Mouse (Mus musculus): ENCODE data around the gene Cish. TPM values are rescaled to one million over a fixed set of nuclear protein-coding genes. Genes with fewer than 3 reads are reported as not detected.
"Not testable (repeated sequence)": the region's sequence is repeated elsewhere in the genome, so short reads cannot be mapped to it uniquely, and the experiment has no call there.

Gene Cish
- polyA plus RNA-seq, 1 experiment from 2014 or later: 6.5 TPM

DNA sequence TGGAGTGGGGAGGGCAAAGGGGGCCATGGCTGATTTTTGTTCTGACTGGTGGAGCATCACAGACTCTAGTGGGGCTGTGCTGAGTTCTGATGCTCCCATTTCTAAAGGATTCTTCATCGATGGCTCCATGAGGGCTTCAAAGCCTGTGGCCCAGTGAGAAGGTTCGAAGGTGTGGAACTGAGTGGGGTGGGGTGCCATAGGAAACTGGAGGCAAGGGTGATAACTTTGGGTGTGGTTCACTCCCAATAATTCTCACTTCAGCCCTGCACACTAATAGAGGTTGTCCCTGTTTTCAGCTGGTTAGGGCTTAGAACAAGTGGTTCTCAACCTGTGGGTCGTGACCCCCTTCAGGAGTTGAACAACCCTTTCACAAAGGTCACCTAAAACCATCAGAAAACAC, 8.6 kb downstream of the Cish start:
- H3K4me2 ChIP-seq (ENCODE audit: low read depth, low read length, severe bottlenecking): no peak overlapping the region
- WGBS: 89% methylated on average over 3 of the region's 3 CpGs
- H3K27me3 ChIP-seq (ENCODE audit: control insufficient read depth, insufficient read depth, low read length): no peaks in the 10 kb centered on the region
- H3K9ac ChIP-seq (ENCODE audit: low read length): no peak overlapping the region
- no peaks in the 10 kb centered on the region for H3K4me1 ChIP-seq (replicated peaks; ENCODE audit: control insufficient read depth, insufficient read depth, low read length)
- H3K36me3 ChIP-seq (ENCODE audit: control insufficient read depth, insufficient read depth, low read length): no peaks in the 10 kb centered on the region
- ATAC-seq (replicated peaks; ENCODE audit: low FRiP score) (no peak), DNase-seq (ENCODE audit: low spot score) (no peak)
- H3K27ac ChIP-seq (ENCODE audit: low read depth, low read length): no peak overlapping the region
- H3K9me3 ChIP-seq (ENCODE audit: control insufficient read depth, low read length): no peaks in the 10 kb centered on the region
- H3K4me3 ChIP-seq (ENCODE audit: low read depth, low read length): no peak overlapping the region

DNA sequence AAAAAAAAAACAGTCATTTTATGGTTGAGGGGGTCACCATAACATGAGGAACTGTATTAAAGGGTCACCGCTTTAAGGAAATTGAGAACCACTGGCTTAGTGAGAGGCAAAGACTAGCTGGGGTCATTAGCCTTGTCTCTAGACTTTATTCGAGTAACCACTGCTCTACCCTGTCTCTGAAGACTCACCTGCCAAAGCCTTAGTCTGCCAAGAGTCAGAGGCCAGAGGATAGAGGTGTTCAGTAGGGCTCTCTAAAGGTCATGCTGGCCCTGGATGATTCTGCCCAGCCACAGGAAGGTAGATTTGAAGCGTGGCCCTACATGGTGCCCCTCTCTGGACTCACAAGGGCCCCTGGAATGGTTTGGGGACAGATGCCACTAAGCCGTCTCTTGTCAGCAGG, 9.2 kb downstream of the Cish start:
- 82% methylated on average over 4 of the region's 4 CpGs for WGBS
- no peak overlapping the region for H3K27ac ChIP-seq (ENCODE audit: low read depth, low read length)
- H3K9me3 ChIP-seq (ENCODE audit: control insufficient read depth, low read length): no peaks in the 10 kb centered on the region

DNA sequence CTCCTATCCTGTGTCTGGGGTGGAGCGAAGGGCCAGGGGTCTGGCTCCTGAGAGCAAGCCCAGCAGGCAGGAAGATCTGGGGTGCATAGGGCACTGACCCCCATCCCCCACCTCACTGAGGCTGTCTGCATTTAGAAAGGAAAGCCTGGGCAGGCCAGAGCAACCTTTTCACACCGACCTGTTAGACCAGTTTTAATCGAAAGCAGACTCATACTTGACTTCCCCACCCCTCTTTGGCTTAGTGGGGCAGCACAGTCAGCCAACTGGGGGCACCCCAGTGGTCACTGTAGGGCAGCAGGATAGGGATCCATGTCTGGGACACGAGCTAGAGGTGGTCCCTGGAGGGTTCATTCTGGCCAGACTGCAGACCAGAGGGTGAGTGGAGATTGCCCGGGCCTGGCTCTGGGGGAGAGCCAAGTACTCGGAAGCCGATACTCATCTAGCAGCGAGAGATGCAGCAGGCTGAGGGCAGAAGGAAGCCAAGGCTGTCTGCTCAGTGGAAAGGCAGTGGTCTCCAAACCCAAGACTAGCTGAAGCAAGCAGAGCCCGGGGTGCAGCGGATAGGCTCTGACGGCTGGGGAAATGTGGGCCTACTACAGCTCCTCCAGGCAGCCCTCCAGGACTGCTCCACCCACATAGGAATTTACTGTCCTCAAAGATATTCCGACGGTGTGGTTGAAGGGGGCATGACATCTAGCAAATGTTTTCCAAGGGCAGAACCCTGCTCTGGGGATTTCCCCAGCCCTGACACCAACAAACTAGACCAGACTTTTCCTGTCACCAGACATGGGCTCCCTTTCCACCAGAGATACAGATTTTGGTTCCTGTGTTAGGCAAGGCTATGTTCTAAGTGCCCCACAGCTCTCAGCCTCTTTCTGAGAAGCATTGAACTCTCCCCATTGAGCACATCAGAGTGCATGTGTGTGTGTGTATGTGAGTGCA, 10.0 kb downstream of the Cish start:
- no peak overlapping the region for H3K27ac ChIP-seq (ENCODE audit: low read depth, low read length)
- no peak overlapping the region for H3K4me3 ChIP-seq (ENCODE audit: low read depth, low read length)
- H3K9ac ChIP-seq (ENCODE audit: low read length): no peak overlapping the region
- H3K9me3 ChIP-seq (ENCODE audit: control insufficient read depth, low read length): no peaks in the 10 kb centered on the region
- no peak for DNase-seq (ENCODE audit: low spot score)
- no peaks in the 10 kb centered on the region for H3K36me3 ChIP-seq (ENCODE audit: control insufficient read depth, insufficient read depth, low read length)
- H3K4me2 ChIP-seq (ENCODE audit: low read depth, low read length, severe bottlenecking): no peak overlapping the region
- H3K4me1 ChIP-seq (replicated peaks; ENCODE audit: control insufficient read depth, insufficient read depth, low read length): no peaks in the 10 kb centered on the region
- ATAC-seq (replicated peaks; ENCODE audit: low FRiP score): no peak
- H3K27me3 ChIP-seq (ENCODE audit: control insufficient read depth, insufficient read depth, low read length): no peaks in the 10 kb centered on the region
- WGBS: 71% methylated on average over 13 of the region's 13 CpGs

More for the DNA sequence above, 9.2 kb downstream of the Cish start:
- no peaks in the 10 kb centered on the region for H3K4me1 ChIP-seq (replicated peaks; ENCODE audit: control insufficient read depth, insufficient read depth, low read length)
- no peak overlapping the region for H3K9ac ChIP-seq (ENCODE audit: low read length)
- no peaks in the 10 kb centered on the region for H3K36me3 ChIP-seq (ENCODE audit: control insufficient read depth, insufficient read depth, low read length)
- H3K4me3 ChIP-seq (ENCODE audit: low read depth, low read length): no peak overlapping the region
- no peaks in the 10 kb centered on the region for H3K27me3 ChIP-seq (ENCODE audit: control insufficient read depth, insufficient read depth, low read length)
- no peak overlapping the region for H3K4me2 ChIP-seq (ENCODE audit: low read depth, low read length, severe bottlenecking)
- DNase-seq (ENCODE audit: low spot score) (no peak), ATAC-seq (replicated peaks; ENCODE audit: low FRiP score) (no peak)

DNA sequence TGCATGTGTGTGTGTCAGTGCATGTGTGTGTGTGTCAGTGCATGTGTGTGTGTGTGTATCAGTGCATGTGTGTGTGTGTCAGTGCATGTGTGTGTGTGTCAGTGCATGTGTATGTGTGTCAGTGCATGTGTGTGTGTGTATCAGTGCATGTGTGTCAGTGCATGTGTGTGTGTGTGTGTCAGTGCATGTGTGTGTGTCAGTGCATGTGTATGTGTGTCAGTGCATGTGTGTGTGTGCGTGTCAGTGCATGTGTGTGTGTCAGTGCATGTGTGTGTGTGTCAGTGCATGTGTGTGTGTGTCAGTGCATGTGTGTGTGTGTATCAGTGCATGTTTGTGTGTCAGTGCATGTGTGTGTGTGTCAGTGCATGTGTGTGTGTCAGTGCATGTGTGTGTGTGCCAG, 10.8 kb downstream of the Cish start:
- not testable (repeated sequence) for DNase-seq (ENCODE audit: low spot score); H3K9me3 ChIP-seq (ENCODE audit: control insufficient read depth, low read length)

DNA sequence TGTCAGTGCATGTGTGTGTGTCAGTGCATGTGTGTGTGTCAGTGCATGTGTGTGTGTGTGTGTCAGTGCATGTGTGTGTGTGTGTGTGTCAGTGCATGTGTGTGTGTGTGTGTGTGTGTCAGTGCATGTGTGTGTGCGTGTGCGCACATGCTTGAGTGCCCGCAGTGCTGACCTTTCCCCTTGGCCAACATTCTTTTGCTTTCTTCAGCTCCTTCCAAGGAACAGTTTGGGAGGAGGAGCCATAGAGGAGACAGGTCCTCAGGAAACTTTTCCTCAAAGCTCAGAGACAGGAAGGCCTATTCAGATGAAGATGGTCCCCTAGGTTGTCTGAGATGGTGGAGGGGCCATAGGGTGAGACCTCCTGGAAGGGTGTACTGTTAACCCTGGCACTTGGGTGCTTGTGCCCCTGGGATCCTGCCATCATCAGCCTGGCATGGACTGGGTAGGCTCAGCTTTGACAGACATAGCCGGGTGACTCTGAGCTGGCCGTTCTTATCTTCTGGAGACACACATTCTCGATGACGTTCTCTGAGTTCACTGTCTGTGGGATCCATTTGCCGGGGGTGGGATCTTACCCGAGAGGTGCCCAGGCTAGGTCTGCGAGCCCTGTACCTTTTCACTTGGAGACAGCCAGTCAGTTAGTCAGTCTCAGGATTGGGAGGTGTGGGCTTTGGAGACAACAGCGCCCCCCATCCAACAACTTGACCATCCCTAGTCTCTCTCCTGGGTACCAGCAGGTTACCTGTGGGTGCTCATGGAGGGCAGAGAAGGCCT, 11.5 kb downstream of the Cish start:
- no peak overlapping the region for H3K4me2 ChIP-seq (ENCODE audit: low read depth, low read length, severe bottlenecking)
- no peak overlapping the region for H3K9ac ChIP-seq (ENCODE audit: low read length)
- no peaks in the 10 kb centered on the region for H3K27me3 ChIP-seq (ENCODE audit: control insufficient read depth, insufficient read depth, low read length)
- H3K4me3 ChIP-seq (ENCODE audit: low read depth, low read length): no peak overlapping the region
- no peaks in the 10 kb centered on the region for H3K4me1 ChIP-seq (replicated peaks; ENCODE audit: control insufficient read depth, insufficient read depth, low read length)
- 90% methylated on average over 11 of the region's 11 CpGs for WGBS
- ATAC-seq (replicated peaks; ENCODE audit: low FRiP score): no peak
- no peaks in the 10 kb centered on the region for H3K36me3 ChIP-seq (ENCODE audit: control insufficient read depth, insufficient read depth, low read length)
- no peak overlapping the region for H3K27ac ChIP-seq (ENCODE audit: low read depth, low read length)
- no peak for DNase-seq (ENCODE audit: low spot score)
- H3K9me3 ChIP-seq (ENCODE audit: control insufficient read depth, low read length): no peaks in the 10 kb centered on the region

More for the DNA sequence above, 10.8 kb downstream of the Cish start:
- not testable (repeated sequence) for H3K4me3 ChIP-seq (ENCODE audit: low read depth, low read length); H3K27ac ChIP-seq (ENCODE audit: low read depth, low read length); H3K36me3 ChIP-seq (ENCODE audit: control insufficient read depth, insufficient read depth, low read length); H3K9ac ChIP-seq (ENCODE audit: low read length); H3K4me2 ChIP-seq (ENCODE audit: low read depth, low read length, severe bottlenecking); H3K4me1 ChIP-seq (replicated peaks; ENCODE audit: control insufficient read depth, insufficient read depth, low read length); ATAC-seq (replicated peaks; ENCODE audit: low FRiP score); H3K27me3 ChIP-seq (ENCODE audit: control insufficient read depth, insufficient read depth, low read length)
- WGBS: 93% methylated on average over 1 of the region's 1 CpGs

DNA sequence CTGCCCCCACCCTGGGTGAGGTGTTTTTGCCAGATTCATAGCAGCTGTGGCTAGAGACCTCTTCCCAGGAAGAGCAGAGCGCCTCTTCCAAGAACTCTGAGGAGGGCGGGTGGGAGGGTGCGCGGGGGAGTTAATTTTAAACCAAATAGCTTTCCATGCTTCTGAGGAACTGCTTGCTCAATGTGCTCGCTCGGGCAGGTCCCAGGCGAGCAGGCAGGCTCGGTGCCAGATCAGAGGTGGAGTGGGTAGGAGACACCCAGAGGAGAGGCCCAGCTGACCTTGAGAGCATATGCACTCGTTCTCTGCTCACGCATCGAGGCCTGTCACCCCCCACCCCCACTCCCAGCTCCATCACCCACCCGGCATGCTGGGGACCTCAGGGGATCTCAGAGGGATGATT, 12.1 kb downstream of the Cish start:
- H3K9me3 ChIP-seq (ENCODE audit: control insufficient read depth, low read length): no peaks in the 10 kb centered on the region
- H3K4me1 ChIP-seq (replicated peaks; ENCODE audit: control insufficient read depth, insufficient read depth, low read length): no peaks in the 10 kb centered on the region
- ATAC-seq (replicated peaks; ENCODE audit: low FRiP score) (no peak), DNase-seq (ENCODE audit: low spot score) (no peak)
- 89% methylated on average over 12 of the region's 12 CpGs for WGBS
- H3K27me3 ChIP-seq (ENCODE audit: control insufficient read depth, insufficient read depth, low read length): no peaks in the 10 kb centered on the region
- no peak overlapping the region for H3K9ac ChIP-seq (ENCODE audit: low read length)
- H3K4me2 ChIP-seq (ENCODE audit: low read depth, low read length, severe bottlenecking): no peak overlapping the region
- H3K36me3 ChIP-seq (ENCODE audit: control insufficient read depth, insufficient read depth, low read length): no peaks in the 10 kb centered on the region
- no peak overlapping the region for H3K4me3 ChIP-seq (ENCODE audit: low read depth, low read length)
- H3K27ac ChIP-seq (ENCODE audit: low read depth, low read length): no peak overlapping the region

DNA sequence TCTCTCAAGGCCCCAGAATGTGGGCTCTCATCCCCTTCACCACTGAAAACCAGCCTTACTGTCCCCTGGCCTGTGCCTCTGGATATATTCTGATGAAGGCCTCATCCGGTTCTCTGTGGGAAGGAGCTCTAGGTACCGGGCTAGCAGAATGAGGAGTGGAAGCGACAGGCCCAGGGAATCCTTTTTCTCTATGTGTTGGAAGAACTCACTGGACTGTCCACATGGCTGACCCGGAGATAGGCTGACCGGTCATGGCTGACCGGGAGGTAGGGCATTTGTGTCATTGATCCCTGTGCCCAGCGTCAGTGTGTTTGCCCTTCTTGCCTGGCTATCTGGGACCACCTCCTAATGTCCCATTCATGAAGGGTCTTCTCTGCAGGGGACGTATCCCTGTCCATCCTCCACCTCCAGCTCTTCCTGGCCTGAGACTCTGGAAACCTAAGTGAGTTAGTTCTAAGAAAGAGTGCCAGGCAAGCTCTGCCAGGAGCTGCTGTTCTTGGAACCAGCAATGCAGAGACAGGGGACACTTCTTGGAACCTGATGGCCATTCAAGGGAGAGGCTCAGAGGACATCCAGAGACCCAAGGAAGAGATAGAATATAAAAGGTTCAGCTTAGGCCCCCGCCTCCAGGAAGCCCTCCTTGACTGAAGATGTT, 12.6 kb downstream of the Cish start:
- WGBS: 89% methylated on average over 9 of the region's 9 CpGs
- no peak overlapping the region for H3K9ac ChIP-seq (ENCODE audit: low read length)

DNA sequence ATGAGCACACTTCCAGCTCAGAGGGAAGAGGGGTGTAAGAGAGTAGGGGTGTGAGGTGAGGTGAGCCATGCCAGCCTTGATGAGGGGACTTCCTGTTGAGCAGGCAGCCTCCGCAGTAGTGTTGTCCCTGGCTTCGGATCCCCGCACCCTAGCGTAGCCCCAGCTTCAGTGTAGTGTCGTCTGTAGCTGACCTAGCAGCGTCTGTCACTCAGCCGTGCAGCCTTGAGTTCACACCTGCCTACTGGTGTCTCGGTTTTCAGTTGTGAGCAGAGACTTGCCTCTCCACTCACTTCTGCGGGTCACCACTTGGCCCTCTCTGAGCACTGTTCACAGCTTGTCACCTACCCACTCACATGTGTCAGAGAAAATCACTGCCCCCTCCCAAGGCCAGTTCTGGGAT, 13.3 kb downstream of the Cish start:
- H3K4me3 ChIP-seq (ENCODE audit: low read depth, low read length): no peak overlapping the region
- H3K4me2 ChIP-seq (ENCODE audit: low read depth, low read length, severe bottlenecking): no peak overlapping the region
- no peak overlapping the region for H3K27ac ChIP-seq (ENCODE audit: low read depth, low read length)
- 87% methylated on average over 9 of the region's 9 CpGs for WGBS
- H3K9me3 ChIP-seq (ENCODE audit: control insufficient read depth, low read length): no peaks in the 10 kb centered on the region
- no peaks in the 10 kb centered on the region for H3K36me3 ChIP-seq (ENCODE audit: control insufficient read depth, insufficient read depth, low read length)
- DNase-seq (ENCODE audit: low spot score) (no peak), ATAC-seq (replicated peaks; ENCODE audit: low FRiP score) (no peak)
- no peaks in the 10 kb centered on the region for H3K4me1 ChIP-seq (replicated peaks; ENCODE audit: control insufficient read depth, insufficient read depth, low read length)
- H3K27me3 ChIP-seq (ENCODE audit: control insufficient read depth, insufficient read depth, low read length): no peaks in the 10 kb centered on the region
- no peak overlapping the region for H3K9ac ChIP-seq (ENCODE audit: low read length)

More for the DNA sequence above, 12.6 kb downstream of the Cish start:
- ATAC-seq (replicated peaks; ENCODE audit: low FRiP score) (no peak), DNase-seq (ENCODE audit: low spot score) (no peak)
- Histone ChIP-seq H3K36me3 (ENCODE audit: control insufficient read depth, insufficient read depth, low read length) (no peaks in the 10 kb centered on the region), H3K9me3 (ENCODE audit: control insufficient read depth, low read length) (no peaks in the 10 kb centered on the region), H3K27ac (ENCODE audit: low read depth, low read length) (no peak overlapping the region), H3K4me1 (replicated peaks; ENCODE audit: control insufficient read depth, insufficient read depth, low read length) (no peaks in the 10 kb centered on the region), H3K4me3 (ENCODE audit: low read depth, low read length) (no peak overlapping the region), H3K4me2 (ENCODE audit: low read depth, low read length, severe bottlenecking) (no peak overlapping the region), H3K27me3 (ENCODE audit: control insufficient read depth, insufficient read depth, low read length) (no peaks in the 10 kb centered on the region)

All from forebrain, embryonic 11.5 days (tissue).